Mouse (Mus musculus): ENCODE results near the gene Olfr1214.
"Not testable (repeated sequence)": the region's sequence is repeated elsewhere in the genome, so short reads cannot be mapped to it uniquely, and the experiment has no call there.

Gene Olfr1214

GRCm38 (mm10) chr2:88992553-88992952, at the start of gene Olfr1214:
Gene Olfr1214, minus strand, starts transcription at chr2:88992653.
- no peak for DNase-seq

- DNase-seq, result no peak
Observed at GRCm38 (mm10) chr2:89031965-89032364, 39.5 kb upstream of the Olfr1214 start, which contains the start of gene Olfr1217. Gene Olfr1217, minus strand, starts transcription at chr2:89032065.

GRCm38 (mm10) chr2:89021436-89021835, 29.0 kb upstream of the Olfr1214 start:
- DNase-seq, result not testable (repeated sequence)

DNA sequence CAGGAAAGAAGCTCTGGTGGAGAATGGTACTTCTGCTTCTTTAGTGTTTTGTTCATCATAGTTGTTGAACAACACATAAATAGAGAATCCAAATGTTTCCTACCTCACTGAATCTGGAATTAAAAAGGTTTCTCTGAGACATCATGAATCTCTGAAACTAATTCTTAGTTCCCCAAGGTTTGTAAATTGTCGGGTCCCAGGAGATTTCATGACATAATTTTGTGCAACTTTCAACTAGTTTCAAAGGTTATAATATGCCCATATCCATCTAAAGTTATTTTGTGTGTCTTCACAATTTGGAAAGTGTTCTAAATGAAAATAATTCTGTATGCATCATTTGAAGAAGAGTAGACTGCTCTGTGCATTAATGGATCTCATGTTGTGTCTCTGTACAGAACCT, 25.8 kb upstream of the Olfr1214 start, which contains the start of gene Olfr1216:
Gene Olfr1216 (minus strand): TSS at position 101 of the 400 bp plus-strand sequence.
- no peak for DNase-seq

- no peak for DNase-seq
Observed at GRCm38 (mm10) chr2:89006873-89007272, 14.4 kb upstream of the Olfr1214 start, which contains the start of gene Olfr1215. Gene Olfr1215, minus strand, starts transcription at chr2:89006973.

GRCm38 (mm10) chr2:88980181-88980580, 12.3 kb downstream of the Olfr1214 start, which contains the start of gene Gm13762:
Gene Gm13762, minus strand, starts transcription at chr2:88980281.
- no peak for DNase-seq

DNA sequence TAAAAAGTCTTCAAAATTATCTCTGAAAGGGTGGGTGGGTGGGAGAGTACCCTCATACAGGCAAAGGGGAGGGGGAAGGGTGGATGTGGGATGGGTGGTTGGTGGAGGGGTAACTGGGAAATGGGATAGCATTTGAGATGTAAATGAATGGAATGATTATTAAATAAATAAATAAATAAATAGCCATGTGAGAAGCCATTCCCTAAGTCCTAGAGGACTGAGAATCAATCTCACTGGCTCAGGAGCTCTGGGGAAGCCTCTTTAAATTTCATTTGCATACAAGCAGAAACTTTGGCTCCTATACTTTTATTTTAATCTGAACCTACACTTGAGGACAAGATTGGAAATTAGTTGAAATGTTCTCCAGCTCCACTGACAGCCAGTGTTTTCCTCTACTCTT, 38.8 kb downstream of the Olfr1214 start, which contains the start of gene Olfr1212:
Gene Olfr1212 (plus strand): TSS at position 301 of the 400 bp plus-strand sequence.
- no peak for DNase-seq

- no peak for DNase-seq
Observed at GRCm38 (mm10) chr2:88938011-88938410, 54.4 kb downstream of the Olfr1214 start, which contains the start of gene Olfr1211. Gene Olfr1211, minus strand, starts transcription at chr2:88938111.

All from thymus, postnatal 4 days (tissue).